Mouse (Mus musculus) midbrain, embryonic 15.5 days (tissue): ENCODE results near the gene Grid2. TPM values are rescaled to one million over a fixed set of nuclear protein-coding genes. Genes with fewer than 3 reads are reported as not detected.
"Not testable (repeated sequence)": the region's sequence is repeated elsewhere in the genome, so short reads cannot be mapped to it uniquely, and the experiment has no call there.

ENCODE experiments used
- ATAC-seq: fragments of 200-750 bp; cut with Nextera tagmentation; replicated peaks from 2 replicates; pipeline ENCODE4 v1.8.0; 2017; ENCODE audit warnings: moderate TSS enrichment
- H3K27ac ChIP-seq: fragments of 300-500 bp; sonication (generic); 2 replicates; pipeline ENCODE4 v1.5.1; 2015; ENCODE audit warnings: mild to moderate bottlenecking, inconsistent platforms
- H3K27me3 ChIP-seq: fragments of 300-500 bp; sonication (generic); replicated peaks from 2 replicates; pipeline ENCODE4 v1.6.1; 2015; ENCODE audit warnings: inconsistent platforms
- H3K36me3 ChIP-seq: fragments of 300-500 bp; sonication (generic); replicated peaks from 2 replicates; pipeline ENCODE4 v1.6.1; 2015; ENCODE audit warnings: inconsistent platforms
- H3K4me1 ChIP-seq: fragments of 300-500 bp; sonication (generic); 2 replicates; pipeline ENCODE4 v1.6.1; 2015; ENCODE audit warnings: inconsistent platforms
- H3K4me2 ChIP-seq: fragments of 300-500 bp; sonication (generic); 2 replicates; pipeline ENCODE4 v1.6.1; 2015; ENCODE audit warnings: inconsistent platforms, mild to moderate bottlenecking, moderate library complexity
- H3K4me3 ChIP-seq: fragments of 300-500 bp; sonication (generic); 2 replicates; pipeline ENCODE4 v1.5.1; 2015; ENCODE audit warnings: mild to moderate bottlenecking, inconsistent platforms
- H3K9ac ChIP-seq: fragments of 300-500 bp; sonication (generic); 2 replicates; pipeline ENCODE4 v1.6.1; 2015; ENCODE audit warnings: mild to moderate bottlenecking, inconsistent platforms
- H3K9me3 ChIP-seq: fragments of 300-500 bp; sonication (generic); 2 replicates; pipeline ENCODE4 v1.6.1; 2016; ENCODE audit warnings: inconsistent platforms
- WGBS: fragments of 180-500 bp; shearing (Covaris S2); methylation state at CpG from one replicate; pipeline ENCODE4 v1.1.7; 2015; ENCODE audit warnings: mixed read lengths; 5-methylcytosine and 5-hydroxymethylcytosine counted together
- polyA plus RNA-seq: library from polyadenylated mRNA; unstranded; fragments of >200 nt; fragmentation: Nextera tagmentation; extraction: Ambion mirVana; gene quantifications from 2 replicates; pipeline ENCODE4 v1.2.1, GENCODE M21; 2015

Gene Grid2
- polyA plus RNA-seq, 1 experiment from 2014 or later, result 14.1 TPM

DNA sequence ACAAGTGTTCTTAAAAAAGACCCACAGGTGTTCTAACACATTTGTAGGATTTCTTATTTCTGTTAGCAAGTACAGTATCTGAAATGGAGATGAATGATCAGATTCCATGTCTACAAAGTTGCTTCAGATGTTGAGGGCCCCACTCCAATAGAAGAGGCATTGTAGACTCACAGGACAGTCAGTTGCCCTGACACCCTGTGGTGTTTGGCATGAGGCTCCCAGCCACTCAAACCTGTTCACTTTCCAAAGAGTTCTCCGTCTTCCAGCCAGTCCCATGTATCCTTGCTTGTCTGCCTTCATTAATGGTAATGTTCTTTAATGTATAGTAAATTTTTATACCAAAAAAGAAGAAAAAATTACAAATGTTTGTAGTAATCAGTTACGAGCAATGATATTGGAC is 177.1 kb downstream of the Grid2 start:
- Histone ChIP-seq H3K27me3 (no peaks in the 10 kb centered on the region), H3K4me2 (no peak overlapping the region), H3K36me3 (no peaks in the 10 kb centered on the region), H3K4me3 (no peak overlapping the region), H3K4me1 (no peaks in the 10 kb centered on the region), H3K9me3 (no peaks in the 10 kb centered on the region), H3K9ac (no peak overlapping the region), H3K27ac (no peak overlapping the region)
- ATAC-seq, result no peak
- 85% methylated on average over 2 of the region's 2 CpGs for WGBS

DNA sequence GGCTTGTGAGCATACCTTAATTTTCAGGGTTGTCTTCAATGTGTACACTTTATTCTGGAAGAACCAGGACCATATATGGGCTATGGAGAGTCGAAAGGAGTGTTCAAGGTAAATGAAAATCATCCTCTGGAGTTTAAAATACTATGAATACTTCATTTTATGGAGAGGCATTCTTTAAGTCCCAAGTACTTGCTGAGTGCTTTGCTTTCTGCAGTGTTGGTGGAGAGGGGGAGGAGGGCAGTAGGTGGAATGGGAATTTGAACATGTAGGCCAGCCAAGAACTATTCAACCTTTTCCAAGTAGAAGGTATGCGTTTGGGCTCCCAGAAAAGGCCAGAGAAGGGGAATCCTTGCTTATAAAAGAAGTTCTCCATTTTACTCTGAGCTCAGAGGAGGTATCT is 192.5 kb downstream of the Grid2 start:
- Histone ChIP-seq H3K27ac (no peak overlapping the region), H3K36me3 (no peaks in the 10 kb centered on the region), H3K4me1 (no peaks in the 10 kb centered on the region), H3K27me3 (no peaks in the 10 kb centered on the region), H3K9ac (no peak overlapping the region), H3K4me3 (no peak overlapping the region), H3K9me3 (no peaks in the 10 kb centered on the region), H3K4me2 (no peak overlapping the region)
- WGBS, result 92% methylated on average over 2 of the region's 2 CpGs
- ATAC-seq, result no peak

DNA sequence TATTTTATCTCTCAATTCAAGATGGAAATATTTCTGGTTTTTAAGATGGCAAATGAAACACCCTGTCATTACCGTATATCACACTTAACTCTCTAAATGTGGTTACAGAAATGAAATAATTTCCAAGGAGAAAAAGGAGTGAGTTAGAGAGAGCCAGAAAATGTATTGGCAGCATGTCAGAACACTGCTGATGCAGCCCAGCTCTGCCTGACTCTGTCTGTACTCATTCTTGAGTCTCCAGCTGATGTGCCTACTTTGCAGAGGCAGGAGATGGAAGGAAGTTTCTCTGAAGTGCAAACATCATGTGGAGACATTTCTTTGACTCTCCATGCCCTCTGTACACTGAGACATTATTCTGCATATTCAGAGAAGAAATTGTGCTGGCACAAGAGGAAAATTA is 226.5 kb downstream of the Grid2 start:
- Histone ChIP-seq H3K36me3 (no peaks in the 10 kb centered on the region), H3K27ac (no peak overlapping the region), H3K9me3 (no peaks in the 10 kb centered on the region), H3K9ac (no peak overlapping the region), H3K4me2 (no peak overlapping the region), H3K27me3 (no peaks in the 10 kb centered on the region), H3K4me1 (no peaks in the 10 kb centered on the region), H3K4me3 (no peak overlapping the region)
- no peak for ATAC-seq
- 87% methylated on average over 1 of the region's 1 CpGs for WGBS

DNA sequence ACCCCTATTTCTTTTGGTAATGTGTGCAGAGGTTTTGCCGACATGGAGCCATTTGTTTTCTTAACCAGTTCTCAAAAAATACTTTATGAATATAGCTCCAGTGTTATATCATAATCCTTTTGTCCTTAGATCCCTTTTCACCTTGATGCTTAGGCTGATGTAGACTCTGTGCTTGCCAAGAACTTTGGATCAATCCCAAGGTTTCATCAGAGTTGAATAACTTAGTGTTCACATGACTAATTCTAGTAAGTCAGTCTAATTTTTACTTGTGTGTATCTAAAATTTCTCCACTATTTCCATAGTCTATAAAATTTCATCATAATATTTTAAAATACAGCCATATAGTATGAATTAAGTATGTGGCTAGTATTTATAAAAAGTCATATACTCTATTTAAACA is 259.3 kb downstream of the Grid2 start:
- no peaks in the 10 kb centered on the region for H3K4me1 ChIP-seq
- no peaks in the 10 kb centered on the region for H3K27me3 ChIP-seq
- 94% methylated on average over 1 of the region's 1 CpGs for WGBS
- H3K27ac ChIP-seq, result no peak overlapping the region
- H3K4me2 ChIP-seq, result no peak overlapping the region
- no peak overlapping the region for H3K4me3 ChIP-seq
- no peaks in the 10 kb centered on the region for H3K36me3 ChIP-seq
- no peak for ATAC-seq
- no peaks in the 10 kb centered on the region for H3K9me3 ChIP-seq
- H3K9ac ChIP-seq, result no peak overlapping the region

DNA sequence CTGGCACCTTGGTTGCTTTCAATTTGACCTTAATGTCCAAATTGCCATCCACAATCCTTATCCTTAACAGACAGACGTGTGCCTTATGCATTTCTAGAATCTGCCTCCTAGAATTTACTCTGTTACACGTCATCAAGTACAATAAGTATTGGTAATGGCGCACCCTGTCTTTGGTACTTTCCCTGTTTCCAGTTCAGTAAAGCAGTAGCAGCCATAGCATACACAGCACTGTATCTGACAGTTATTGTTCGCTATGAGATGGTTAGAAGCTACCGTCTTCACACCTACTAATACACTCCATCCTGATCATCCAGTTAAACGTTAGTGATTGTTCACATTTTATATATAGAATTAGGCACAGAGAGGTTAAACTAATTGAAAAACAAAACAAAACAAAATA is 260.3 kb downstream of the Grid2 start:
- Histone ChIP-seq H3K27me3 (no peaks in the 10 kb centered on the region), H3K4me3 (no peak overlapping the region), H3K9ac (no peak overlapping the region), H3K4me1 (no peaks in the 10 kb centered on the region), H3K27ac (no peak overlapping the region), H3K9me3 (no peaks in the 10 kb centered on the region), H3K4me2 (no peak overlapping the region), H3K36me3 (no peaks in the 10 kb centered on the region)
- WGBS, result 88% methylated on average over 6 of the region's 6 CpGs
- ATAC-seq, result no peak

DNA sequence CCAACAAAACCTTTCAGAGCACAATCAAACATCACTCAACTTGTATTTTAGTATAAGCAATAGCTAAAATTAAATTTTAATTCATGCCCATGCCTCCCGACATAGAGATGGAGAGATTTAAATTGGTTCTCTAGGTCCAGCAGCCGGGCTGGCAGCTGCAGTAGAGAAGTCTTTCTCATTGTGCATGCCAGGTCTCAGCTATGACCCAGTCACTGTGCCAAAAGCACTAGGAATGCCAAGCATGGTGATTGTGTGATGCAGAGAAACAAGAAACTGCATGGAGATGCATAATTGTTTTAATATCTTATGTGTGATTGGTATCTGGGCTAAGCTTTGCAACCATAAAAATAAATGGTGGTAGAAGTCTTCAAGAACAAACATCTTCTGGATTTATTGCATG is 276.1 kb downstream of the Grid2 start:
- 74% methylated on average over 2 of the region's 2 CpGs for WGBS
- Histone ChIP-seq H3K9ac (no peak overlapping the region), H3K4me1 (no peaks in the 10 kb centered on the region), H3K9me3 (no peaks in the 10 kb centered on the region), H3K27ac (no peak overlapping the region), H3K27me3 (no peaks in the 10 kb centered on the region), H3K4me2 (no peak overlapping the region), H3K4me3 (no peak overlapping the region), H3K36me3 (no peaks in the 10 kb centered on the region)
- ATAC-seq, result no peak

DNA sequence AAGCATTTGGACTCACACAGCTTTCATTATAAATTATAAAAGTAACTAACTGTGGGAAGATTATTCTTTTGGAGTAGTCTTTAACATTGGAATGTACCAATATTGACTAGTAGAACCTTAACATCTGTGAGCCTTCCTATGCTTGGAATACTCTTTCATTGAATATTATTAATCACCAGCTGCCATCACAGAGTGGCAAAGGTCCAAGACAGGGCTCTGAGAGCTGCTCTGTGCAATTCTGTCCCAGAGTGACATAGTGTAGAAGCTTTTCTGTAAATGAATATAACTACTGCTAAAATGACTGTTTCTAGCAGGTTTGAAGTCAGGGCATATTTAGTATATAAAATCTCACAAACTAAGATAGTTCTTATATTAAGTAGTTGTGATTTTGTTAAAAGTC is 277.2 kb downstream of the Grid2 start:
- Histone ChIP-seq H3K9me3 (no peaks in the 10 kb centered on the region), H3K27ac (no peak overlapping the region), H3K27me3 (no peaks in the 10 kb centered on the region), H3K4me3 (no peak overlapping the region), H3K36me3 (no peaks in the 10 kb centered on the region), H3K4me2 (no peak overlapping the region), H3K9ac (no peak overlapping the region), H3K4me1 (no peaks in the 10 kb centered on the region)
- ATAC-seq, result no peak

DNA sequence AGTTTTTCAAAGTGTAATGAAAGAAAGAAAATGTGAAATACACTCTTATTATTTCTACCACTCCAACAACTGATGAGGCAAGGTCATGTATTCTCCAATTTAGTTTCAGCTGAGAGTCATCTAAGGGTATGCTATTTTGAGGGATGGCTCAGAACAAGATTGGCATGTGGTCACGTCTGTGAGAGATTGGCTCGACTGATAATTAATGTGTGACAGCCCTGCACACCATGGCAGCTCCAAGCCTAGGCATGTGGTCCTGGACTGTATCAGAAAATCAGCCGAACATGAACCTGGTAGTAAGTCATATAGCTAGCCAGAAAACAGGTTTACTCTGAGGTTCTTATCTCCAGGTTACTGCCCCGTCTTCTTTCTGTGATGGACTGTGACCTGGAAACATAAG is 292.1 kb downstream of the Grid2 start:
- no peak for ATAC-seq
- no peaks in the 10 kb centered on the region for H3K36me3 ChIP-seq
- WGBS, result 78% methylated on average over 4 of the region's 4 CpGs
- no peak overlapping the region for H3K4me3 ChIP-seq
- H3K27me3 ChIP-seq, result no peaks in the 10 kb centered on the region
- no peak overlapping the region for H3K27ac ChIP-seq
- H3K9me3 ChIP-seq, result no peaks in the 10 kb centered on the region
- H3K4me1 ChIP-seq, result no peaks in the 10 kb centered on the region
- no peak overlapping the region for H3K9ac ChIP-seq
- no peak overlapping the region for H3K4me2 ChIP-seq

DNA sequence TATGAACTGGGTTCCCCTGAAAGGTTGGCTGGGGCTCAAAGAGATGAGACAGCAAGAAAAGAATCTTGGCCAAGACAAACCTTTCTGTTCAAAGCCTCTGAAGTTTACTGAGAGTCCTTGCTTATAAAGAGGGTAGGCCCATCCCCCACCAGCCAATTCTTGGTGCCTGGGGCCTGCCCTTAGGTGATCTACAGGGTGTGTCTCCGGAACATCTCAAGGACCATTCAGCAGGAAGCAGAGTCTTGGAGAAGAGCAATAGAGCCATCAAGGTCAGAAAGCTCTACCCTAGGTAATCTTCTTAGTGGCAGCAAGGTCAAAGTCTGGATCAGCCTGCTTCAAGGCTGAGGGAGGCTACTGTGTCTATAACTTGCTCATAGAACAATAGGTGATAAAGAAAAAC is 313.1 kb downstream of the Grid2 start:
- not testable (repeated sequence) for ATAC-seq, H3K27ac ChIP-seq, H3K4me1 ChIP-seq, H3K4me2 ChIP-seq, H3K9ac ChIP-seq, H3K4me3 ChIP-seq, H3K27me3 ChIP-seq, H3K36me3 ChIP-seq, H3K9me3 ChIP-seq
- 92% methylated on average over 1 of the region's 1 CpGs for WGBS

DNA sequence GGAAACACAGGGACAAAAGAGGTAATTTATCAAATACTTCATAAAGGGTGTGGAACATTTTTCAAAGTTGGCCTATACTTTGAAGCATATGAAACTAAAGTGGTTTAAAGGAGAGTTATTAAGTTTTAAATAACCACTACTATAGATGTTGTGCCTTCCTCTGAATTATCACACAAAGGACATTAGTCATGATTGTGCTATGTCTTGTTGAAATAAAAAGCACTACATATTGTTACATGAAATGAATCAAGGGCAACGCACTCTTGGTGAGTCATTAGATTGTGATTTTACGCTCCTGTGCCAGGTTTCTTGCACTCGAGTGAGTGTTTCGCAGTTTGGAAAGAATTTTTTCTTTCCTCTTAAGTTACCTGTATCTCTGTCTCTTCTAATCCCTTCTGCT is 335.0 kb downstream of the Grid2 start:
- no peaks in the 10 kb centered on the region for H3K27me3 ChIP-seq
- ATAC-seq, result no peak
- no peaks in the 10 kb centered on the region for H3K9me3 ChIP-seq
- no peak overlapping the region for H3K9ac ChIP-seq
- no peak overlapping the region for H3K27ac ChIP-seq
- H3K36me3 ChIP-seq, result no peaks in the 10 kb centered on the region
- 88% methylated on average over 4 of the region's 4 CpGs for WGBS
- no peaks in the 10 kb centered on the region for H3K4me1 ChIP-seq
- H3K4me2 ChIP-seq, result no peak overlapping the region
- no peak overlapping the region for H3K4me3 ChIP-seq

DNA sequence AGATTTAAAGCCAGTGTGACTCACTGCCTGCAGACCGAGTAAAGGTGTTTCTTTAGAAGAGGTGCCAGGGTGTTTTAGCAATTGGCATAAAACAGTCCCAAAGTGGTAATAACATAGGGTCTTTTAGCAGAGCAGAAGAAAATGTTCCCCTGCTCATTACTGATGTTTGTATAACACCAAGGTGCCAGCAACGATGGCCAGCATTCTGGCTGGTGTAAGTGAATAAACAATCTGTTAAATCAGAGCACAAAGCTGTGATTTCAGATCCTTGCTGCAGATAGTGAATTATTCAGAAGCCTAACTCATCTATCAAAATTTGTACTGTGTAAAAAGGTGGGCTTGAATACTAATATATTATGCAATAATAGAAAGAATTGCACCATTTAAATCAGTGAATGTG is 353.9 kb downstream of the Grid2 start:
- Histone ChIP-seq H3K27ac (no peak overlapping the region), H3K4me3 (no peak overlapping the region), H3K9me3 (no peaks in the 10 kb centered on the region), H3K9ac (no peak overlapping the region), H3K36me3 (no peaks in the 10 kb centered on the region), H3K27me3 (no peaks in the 10 kb centered on the region), H3K4me1 (no peaks in the 10 kb centered on the region), H3K4me2 (no peak overlapping the region)
- ATAC-seq, result no peak
- 62% methylated on average over 2 of the region's 2 CpGs for WGBS

DNA sequence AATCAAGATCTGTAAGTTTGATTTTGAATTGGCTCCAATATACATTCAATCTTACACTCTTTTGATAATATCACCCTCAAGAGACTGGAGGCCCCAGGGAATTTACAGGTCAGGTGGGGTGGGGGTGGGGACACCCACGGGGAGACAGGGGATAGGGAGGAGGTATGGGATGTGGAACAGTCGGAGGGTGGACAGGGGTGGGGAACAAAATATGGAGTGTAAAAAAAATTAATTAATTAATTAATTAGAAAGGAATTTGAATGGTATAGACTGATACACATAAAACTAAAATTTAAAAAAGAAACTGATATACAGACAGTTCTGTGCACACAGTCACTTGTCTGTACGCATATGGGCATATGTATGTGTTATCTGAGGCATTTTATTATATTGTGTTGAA is 380.3 kb downstream of the Grid2 start:
- Histone ChIP-seq H3K36me3 (no peaks in the 10 kb centered on the region), H3K27ac (no peak overlapping the region), H3K27me3 (no peaks in the 10 kb centered on the region), H3K9me3 (no peaks in the 10 kb centered on the region), H3K4me2 (no peak overlapping the region), H3K4me3 (no peak overlapping the region), H3K4me1 (no peaks in the 10 kb centered on the region), H3K9ac (no peak overlapping the region)
- WGBS, result 96% methylated on average over 3 of the region's 3 CpGs
- ATAC-seq, result no peak

DNA sequence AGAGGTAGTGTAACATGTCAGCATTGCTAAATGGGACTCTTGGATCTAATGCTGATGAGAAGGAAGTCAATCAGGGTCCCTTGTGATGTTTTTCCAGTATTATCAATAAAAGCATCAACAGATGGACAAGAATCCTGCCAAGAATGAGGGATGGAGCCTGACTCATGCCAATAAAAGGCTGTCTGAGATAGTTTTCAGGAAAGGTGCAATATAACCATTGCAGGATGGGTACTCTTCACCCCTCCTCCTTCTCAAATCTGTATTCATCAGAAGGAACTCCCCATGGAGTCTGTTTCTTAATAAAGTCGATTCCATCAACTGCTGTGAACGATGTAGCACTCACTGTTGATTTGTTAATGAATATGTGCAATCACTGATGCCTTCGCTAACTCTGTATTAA is 403.7 kb downstream of the Grid2 start:
- no peak overlapping the region for H3K4me3 ChIP-seq
- H3K4me2 ChIP-seq, result no peak overlapping the region
- no peak overlapping the region for H3K9ac ChIP-seq
- no peak for ATAC-seq
- H3K27ac ChIP-seq, result no peak overlapping the region
- no peaks in the 10 kb centered on the region for H3K4me1 ChIP-seq
- no peaks in the 10 kb centered on the region for H3K9me3 ChIP-seq
- no peaks in the 10 kb centered on the region for H3K27me3 ChIP-seq
- H3K36me3 ChIP-seq, result no peaks in the 10 kb centered on the region
- WGBS, result 40% methylated on average over 3 of the region's 3 CpGs

DNA sequence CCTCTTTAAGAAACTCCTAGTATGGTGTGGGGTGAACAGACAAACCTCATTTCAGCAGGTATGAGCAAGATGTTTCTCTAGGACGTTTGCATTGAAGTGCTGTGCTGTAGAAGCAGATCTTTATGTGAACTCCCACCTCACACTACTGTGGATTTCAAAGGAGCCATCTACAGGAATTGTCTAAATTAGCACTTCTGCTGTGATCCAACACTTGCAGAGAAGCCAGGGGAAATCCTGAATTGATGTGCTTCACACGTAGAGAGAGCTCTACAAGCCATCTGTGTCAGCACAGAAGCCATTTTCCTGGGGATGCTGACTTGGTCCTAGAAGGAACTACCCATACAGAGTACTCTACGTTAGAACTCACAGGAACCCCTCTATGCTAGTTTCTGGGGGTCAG is 430.0 kb downstream of the Grid2 start:
- Histone ChIP-seq H3K4me1 (no peaks in the 10 kb centered on the region), H3K9me3 (no peaks in the 10 kb centered on the region), H3K4me3 (no peak overlapping the region), H3K27ac (no peak overlapping the region), H3K27me3 (no peaks in the 10 kb centered on the region), H3K9ac (no peak overlapping the region), H3K4me2 (no peak overlapping the region), H3K36me3 (no peaks in the 10 kb centered on the region)
- no peak for ATAC-seq
- WGBS, result 72% methylated on average over 3 of the region's 3 CpGs
